Mouse (Mus musculus) cerebellum, postnatal 4 days (tissue): ENCODE data around the gene Far2.

Experiments
- DNase-seq, 2 experiments: peaks; one replicate each; pipeline ENCODE4 v3.0.0; 2022; ENCODE audit warnings: low spot score in 2 of 2, mixed read lengths in 1 of 2

Far2 gene

GRCm38 (mm10) chr6:148218235-148219076 is 171.4 kb downstream of the Far2 start:
- DNase-seq: no peak

GRCm38 (mm10) chr6:148222686-148223085 is 175.6 kb downstream of the Far2 start:
- no peak for DNase-seq

DNA sequence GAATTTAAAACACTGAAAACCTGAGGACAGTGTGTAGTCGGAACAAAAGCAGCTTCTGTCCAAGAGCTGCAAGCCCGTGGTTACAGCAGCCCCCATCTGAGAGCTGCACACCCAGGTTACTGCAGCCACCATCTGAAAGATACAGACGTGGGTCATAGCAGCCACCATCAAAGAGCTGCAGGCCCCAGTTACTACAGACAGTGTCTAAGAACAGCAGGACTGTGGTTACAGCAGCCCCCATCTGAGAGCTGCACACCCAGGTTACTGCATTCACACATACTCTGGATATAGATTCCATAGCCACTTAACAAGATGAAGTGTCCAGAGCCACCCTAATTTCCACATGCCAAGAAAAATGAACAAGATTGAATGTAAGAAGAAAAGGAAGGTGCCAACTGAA is 180.5 kb downstream of the Far2 start:
- DNase-seq: no peak
